Comparison of ENCODE assay signal across 18 mouse cellular contexts in genomic region chr7:143583025-143583424, GRCm38 (mm10). TPM values are rescaled to one million over a fixed set of nuclear protein-coding genes. Genes with fewer than 3 reads are reported as not detected.
"Had no signal": no experiment of that assay in that cellular context is flagged by ENCODE, and none has a peak within 500 bp of the region (broad histone marks: within the 10 kb centered on the region; RNA-seq: fewer than 3 reads in every experiment).

No protein-coding gene starts in this region.

- H3K9ac ChIP-seq: neural tube, embryonic 13.5 days; neural tube, embryonic 15.5 days; stomach, embryonic 15.5 days had no signal

- H3K9me3 ChIP-seq: neural tube, embryonic 13.5 days; neural tube, embryonic 15.5 days; stomach, embryonic 15.5 days had no signal

- H3K27ac ChIP-seq: neural tube, embryonic 13.5 days; neural tube, embryonic 15.5 days; stomach, embryonic 15.5 days; stomach, postnatal 0 days had no signal

- H3K4me1 ChIP-seq: neural tube, embryonic 13.5 days; neural tube, embryonic 15.5 days; stomach, embryonic 15.5 days had no signal

- H3K27me3 ChIP-seq: neural tube, embryonic 13.5 days; neural tube, embryonic 15.5 days; stomach, embryonic 15.5 days had no signal

- H3K4me2 ChIP-seq: neural tube, embryonic 13.5 days; neural tube, embryonic 15.5 days; stomach, embryonic 15.5 days had no signal

- DNase-seq: retina, postnatal 1 day; right cerebral cortex, adult 18-20 months; right cerebral cortex, postnatal 14 days; right cerebral cortex, postnatal 25 days; right cerebral cortex, postnatal 4 days; spleen, adult 18-20 months; thymus, adult 18-20 months; thymus, adult 2 months; thymus, postnatal 14 days; thymus, postnatal 25 days; thymus, postnatal 36 days; thymus, postnatal 4 days had no signal

- H3K4me3 ChIP-seq: neural tube, embryonic 13.5 days; neural tube, embryonic 15.5 days; stomach, embryonic 15.5 days had no signal

RNA-seq across cellular contexts. Expression of gene Tnfrsf26, which starts 45.5 kb away (rescaled TPM):
- polyA plus RNA-seq: neural tube, embryonic 14.5 days; testis, adult 2 months had no signal
